Mouse (Mus musculus) midbrain, embryonic 10.5 days (tissue): Measurements from ENCODE around the gene Pdzrn3. TPM values are rescaled to one million over a fixed set of nuclear protein-coding genes. Genes with fewer than 3 reads are reported as not detected.

Experiments
- DNase-seq: peaks from one replicate; pipeline ENCODE4 v3.0.0-alpha.2; 2017; ENCODE audit warnings: low spot score
- H3K27ac ChIP-seq: fragments of 300-500 bp; sonication (generic); replicated peaks from 2 replicates; pipeline ENCODE4 v1.5.1; 2016; ENCODE audit warnings: mild to moderate bottlenecking
- H3K27me3 ChIP-seq: fragments of 300-500 bp; sonication (generic); 2 replicates; pipeline ENCODE4 v1.6.1; 2016; ENCODE audit warnings: low read depth, mild to moderate bottlenecking; ENCODE audit not compliant: poor library complexity, severe bottlenecking
- H3K36me3 ChIP-seq: fragments of 300-500 bp; sonication (generic); 2 replicates; pipeline ENCODE4 v1.6.1; 2016; ENCODE audit warnings: mild to moderate bottlenecking, moderate library complexity
- H3K4me1 ChIP-seq: fragments of 300-500 bp; sonication (generic); 2 replicates; pipeline ENCODE4 v1.6.1; 2016
- H3K4me3 ChIP-seq: fragments of 300-500 bp; sonication (generic); 2 replicates; pipeline ENCODE4 v1.5.1; 2016; ENCODE audit warnings: mild to moderate bottlenecking, moderate library complexity
- H3K9me3 ChIP-seq: fragments of 300-500 bp; sonication (generic); replicated peaks from 2 replicates; pipeline ENCODE4 v1.6.1; 2016; ENCODE audit warnings: mild to moderate bottlenecking
- WGBS: fragments of 180-500 bp; shearing (Covaris S2); methylation state at CpG from one replicate; pipeline ENCODE4 v1.1.7; 2016; 5-methylcytosine and 5-hydroxymethylcytosine counted together
- polyA plus RNA-seq: library from polyadenylated mRNA; unstranded; fragments of >200 nt; fragmentation: Nextera tagmentation; extraction: Ambion mirVana; gene quantifications from 2 replicates; pipeline ENCODE4 v1.2.1, GENCODE M21; 2016

Gene Pdzrn3
- polyA plus RNA-seq, 1 experiment from 2014 or later = 5.4 TPM

DNA sequence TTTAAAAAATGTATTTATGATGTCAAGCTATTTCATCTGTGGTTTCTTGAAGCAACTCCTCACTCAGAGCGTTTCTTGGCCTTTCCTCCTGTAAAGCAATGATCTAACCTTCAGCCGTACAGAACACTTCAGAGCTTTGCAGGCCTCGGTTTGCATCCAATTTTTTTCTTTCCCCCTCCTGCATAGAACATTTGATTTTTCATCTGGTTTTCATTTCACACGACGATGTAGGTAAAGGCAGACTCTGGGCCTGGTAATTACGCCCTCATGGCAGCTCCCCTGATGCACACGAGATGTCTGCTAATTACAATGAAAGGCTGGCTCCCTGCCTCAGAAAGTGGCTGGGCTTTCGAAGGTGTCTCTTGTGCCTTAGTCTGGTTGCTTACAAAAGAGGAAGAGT, 81.4 kb downstream of the Pdzrn3 start:
- Histone ChIP-seq H3K27me3 (no peaks in the 10 kb centered on the region), H3K27ac (no peak overlapping the region), H3K36me3 (no peaks in the 10 kb centered on the region), H3K4me3 (no peak overlapping the region), H3K4me1 (0 out of 2 replicates have a peak, but pooled peaks cover 5% of the 10 kb centered on the region), H3K9me3 (no peaks in the 10 kb centered on the region)
- no peak for DNase-seq
- 77% methylated on average over 8 of the region's 8 CpGs for WGBS

DNA sequence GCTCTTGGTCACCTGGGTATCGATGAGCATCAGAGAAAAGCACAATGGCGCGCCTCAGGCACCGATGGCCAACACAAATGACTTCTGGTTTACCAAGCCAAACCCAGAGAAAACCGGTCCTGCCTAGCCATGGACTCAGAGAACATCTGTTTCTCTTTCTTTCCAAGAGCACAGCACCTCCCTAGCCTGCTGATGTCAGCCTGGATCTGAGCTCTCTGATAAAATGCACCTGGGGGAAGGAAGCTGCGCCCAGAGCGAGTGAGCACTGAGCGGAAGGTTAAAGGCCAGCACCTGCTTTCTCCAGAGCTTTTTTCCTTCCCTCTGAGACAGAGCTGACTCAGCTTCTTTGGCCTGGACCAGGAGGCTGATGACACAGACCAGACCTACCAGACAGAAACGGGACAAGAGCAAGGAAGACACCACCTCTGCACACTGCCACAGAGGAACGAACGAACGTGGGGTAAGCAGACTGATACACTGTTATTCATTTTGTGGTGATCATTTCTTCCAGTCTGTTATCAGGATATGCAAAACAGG, 84.6 kb downstream of the Pdzrn3 start:
- DNase-seq = no peak
- 79% methylated on average over 12 of the region's 12 CpGs for WGBS

DNA sequence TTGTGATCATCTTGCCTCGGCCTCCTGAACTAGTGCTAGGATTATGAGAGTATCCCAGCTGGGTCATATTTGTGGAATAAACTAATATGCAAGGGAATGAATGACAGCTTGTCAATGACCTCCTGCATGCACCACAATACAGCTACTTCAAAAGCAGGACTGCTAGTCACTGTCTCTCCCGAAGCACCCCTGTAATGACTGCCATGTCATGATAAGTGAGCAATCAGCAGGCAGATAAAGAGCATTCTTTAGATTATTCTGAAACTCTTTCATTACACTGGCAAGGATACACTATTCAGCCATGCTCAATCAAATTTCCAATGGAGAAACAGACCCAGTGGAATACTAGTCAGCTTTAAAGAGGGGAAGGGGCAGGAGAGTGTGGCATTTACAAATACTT, 85.8 kb downstream of the Pdzrn3 start:
- H3K27me3 ChIP-seq = no peaks in the 10 kb centered on the region
- no peaks in the 10 kb centered on the region for H3K9me3 ChIP-seq
- no peaks in the 10 kb centered on the region for H3K36me3 ChIP-seq
- H3K4me1 ChIP-seq = peaks cover 21% of the 10 kb centered on the region
- 83% methylated on average over 2 of the region's 2 CpGs for WGBS
- no peak overlapping the region for H3K4me3 ChIP-seq
- no peak for DNase-seq
- no peak overlapping the region for H3K27ac ChIP-seq

More for the DNA sequence above, 84.6 kb downstream of the Pdzrn3 start:
- H3K27ac ChIP-seq = no peak overlapping the region
- no peak overlapping the region for H3K4me3 ChIP-seq
- no peaks in the 10 kb centered on the region for H3K36me3 ChIP-seq
- no peaks in the 10 kb centered on the region for H3K9me3 ChIP-seq
- H3K27me3 ChIP-seq = no peaks in the 10 kb centered on the region
- peaks cover 21% of the 10 kb centered on the region for H3K4me1 ChIP-seq

GRCm38 (mm10) chr6:101290160-101290559, 87.5 kb downstream of the Pdzrn3 start:
- H3K9me3 ChIP-seq = no peaks in the 10 kb centered on the region
- 64% methylated on average over 2 of the region's 2 CpGs for WGBS

GRCm38 (mm10) chr6:101289428-101289827, 88.3 kb downstream of the Pdzrn3 start:
- Histone ChIP-seq H3K4me1 (peaks cover 29% of the 10 kb centered on the region), H3K27ac (no peak overlapping the region), H3K36me3 (no peaks in the 10 kb centered on the region), H3K9me3 (no peaks in the 10 kb centered on the region), H3K4me3 (no peak overlapping the region), H3K27me3 (peaks cover 11% of the 10 kb centered on the region; the same call in 1 of the 2 replicates)
- WGBS = 92% methylated on average over 4 of the region's 4 CpGs
- DNase-seq = no peak

More at GRCm38 (mm10) chr6:101290160-101290559, 87.5 kb downstream of the Pdzrn3 start:
- Histone ChIP-seq H3K4me3 (no peak overlapping the region), H3K27me3 (peaks cover 11% of the 10 kb centered on the region; the same call in 1 of the 2 replicates), H3K36me3 (no peaks in the 10 kb centered on the region), H3K4me1 (peaks cover 22% of the 10 kb centered on the region), H3K27ac (no peak overlapping the region)
- DNase-seq = no peak

DNA sequence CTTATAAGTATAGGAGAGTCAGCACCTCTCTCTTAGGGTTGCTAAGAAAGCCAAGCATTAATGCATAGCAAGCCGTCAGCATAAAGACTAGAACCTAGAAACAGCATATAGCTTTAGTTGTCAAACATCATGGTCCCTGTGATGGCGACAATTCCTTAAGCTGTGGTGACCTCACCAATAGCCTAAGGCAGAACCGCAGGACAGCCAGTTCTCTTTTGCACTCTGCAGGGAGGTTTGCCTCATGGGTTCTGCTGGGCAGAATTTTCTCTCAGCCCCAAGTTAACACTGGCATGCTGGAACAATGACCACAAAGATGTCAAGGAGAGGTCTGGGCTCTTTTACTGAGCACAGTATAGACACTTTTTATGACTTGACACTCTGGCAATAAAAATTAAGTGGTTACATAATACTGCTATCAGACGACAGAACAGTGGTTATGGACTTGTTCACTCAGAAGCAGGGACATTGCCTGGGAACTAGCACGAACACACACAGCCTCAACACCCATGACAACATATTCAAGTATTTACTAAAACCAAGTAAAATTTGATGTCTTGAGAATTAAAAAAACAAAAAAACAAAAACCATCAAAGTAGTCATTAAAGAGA, 90.0 kb downstream of the Pdzrn3 start:
- WGBS = 83% methylated on average over 5 of the region's 5 CpGs
- Histone ChIP-seq H3K27me3 (peaks cover 16% of the 10 kb centered on the region; the same call in 1 of the 2 replicates), H3K9me3 (no peaks in the 10 kb centered on the region), H3K4me3 (no peak overlapping the region), H3K4me1 (peaks cover 42% of the 10 kb centered on the region), H3K27ac (no peak overlapping the region), H3K36me3 (no peaks in the 10 kb centered on the region)
- DNase-seq = no peak

GRCm38 (mm10) chr6:101287077-101287476, 90.6 kb downstream of the Pdzrn3 start:
- no peaks in the 10 kb centered on the region for H3K9me3 ChIP-seq
- H3K36me3 ChIP-seq = no peaks in the 10 kb centered on the region
- H3K27ac ChIP-seq = no peak overlapping the region
- peaks cover 48% of the 10 kb centered on the region for H3K4me1 ChIP-seq
- H3K27me3 ChIP-seq = peaks cover 19% of the 10 kb centered on the region; the same call in 1 of the 2 replicates
- 91% methylated on average over 2 of the region's 2 CpGs for WGBS
- no peak overlapping the region for H3K4me3 ChIP-seq
- no peak for DNase-seq

DNA sequence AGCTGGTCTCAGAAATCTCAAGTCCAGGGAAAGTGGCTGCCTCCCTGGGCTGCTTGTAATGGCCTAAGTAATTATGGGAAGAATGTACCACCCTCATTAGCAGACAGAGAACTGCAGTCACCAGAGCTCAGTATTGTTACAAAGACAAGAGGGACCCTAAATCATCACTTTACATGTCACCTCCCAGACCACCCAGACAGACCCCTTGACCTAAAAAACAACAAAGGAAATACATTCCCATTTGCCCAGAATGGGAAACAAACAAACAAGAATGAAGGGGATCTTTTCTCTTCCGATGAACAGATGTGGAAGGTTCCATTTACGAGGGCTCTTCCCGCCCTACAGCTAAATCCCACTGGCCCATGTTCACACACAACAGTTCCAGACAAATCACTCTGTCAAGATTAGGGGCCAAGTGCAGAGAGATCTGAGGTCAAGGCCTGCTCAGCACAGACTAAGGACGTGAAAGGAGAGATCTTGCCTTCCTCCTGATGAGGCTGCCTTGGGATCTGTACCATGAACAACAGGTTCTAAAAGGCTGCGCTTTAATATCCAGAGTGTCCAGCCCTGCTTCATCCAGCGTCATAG, 93.2 kb downstream of the Pdzrn3 start:
- no peak for DNase-seq
- 0 out of 2 replicates have a peak overlapping the region, but pooled peaks have one; percentile 9 for H3K27ac ChIP-seq
- WGBS = 51% methylated on average over 6 of the region's 6 CpGs
- peaks cover 31% of the 10 kb centered on the region; the same call in 1 of the 2 replicates for H3K27me3 ChIP-seq
- no peaks in the 10 kb centered on the region for H3K36me3 ChIP-seq
- no peaks in the 10 kb centered on the region for H3K9me3 ChIP-seq
- H3K4me3 ChIP-seq = no peak overlapping the region
- H3K4me1 ChIP-seq = peaks cover 59% of the 10 kb centered on the region

GRCm38 (mm10) chr6:101283891-101284290, 93.8 kb downstream of the Pdzrn3 start:
- H3K4me1 ChIP-seq = peaks cover 59% of the 10 kb centered on the region
- H3K36me3 ChIP-seq = no peaks in the 10 kb centered on the region
- no peak overlapping the region for H3K27ac ChIP-seq
- DNase-seq = no peak
- H3K27me3 ChIP-seq = peaks cover 34% of the 10 kb centered on the region
- no peak overlapping the region for H3K4me3 ChIP-seq
- H3K9me3 ChIP-seq = no peaks in the 10 kb centered on the region
- WGBS = 78% methylated on average over 3 of the region's 3 CpGs

- H3K27ac ChIP-seq = no peak overlapping the region
These were observed 96.1 kb downstream of the Pdzrn3 start for GRCm38 (mm10) chr6:101281644-101282043.

GRCm38 (mm10) chr6:101280811-101281218, 96.9 kb downstream of the Pdzrn3 start:
- H3K27ac ChIP-seq = no peak overlapping the region
- no peak overlapping the region for H3K4me3 ChIP-seq
- WGBS = 8% methylated on average over 9 of the region's 9 CpGs
- H3K36me3 ChIP-seq = no peaks in the 10 kb centered on the region
- DNase-seq = no peak
- H3K27me3 ChIP-seq = peaks cover 58% of the 10 kb centered on the region
- no peaks in the 10 kb centered on the region for H3K9me3 ChIP-seq
- peaks cover 67% of the 10 kb centered on the region for H3K4me1 ChIP-seq

More at GRCm38 (mm10) chr6:101281644-101282043, 96.1 kb downstream of the Pdzrn3 start:
- whole genome bisulfite sequencing = 24% methylated on average over 3 of the region's 3 CpGs
- Histone ChIP-seq H3K4me3 (no peak overlapping the region), H3K4me1 (peaks cover 67% of the 10 kb centered on the region), H3K27me3 (peaks cover 55% of the 10 kb centered on the region), H3K36me3 (no peaks in the 10 kb centered on the region), H3K9me3 (no peaks in the 10 kb centered on the region)
- DNase-seq = no peak

DNA sequence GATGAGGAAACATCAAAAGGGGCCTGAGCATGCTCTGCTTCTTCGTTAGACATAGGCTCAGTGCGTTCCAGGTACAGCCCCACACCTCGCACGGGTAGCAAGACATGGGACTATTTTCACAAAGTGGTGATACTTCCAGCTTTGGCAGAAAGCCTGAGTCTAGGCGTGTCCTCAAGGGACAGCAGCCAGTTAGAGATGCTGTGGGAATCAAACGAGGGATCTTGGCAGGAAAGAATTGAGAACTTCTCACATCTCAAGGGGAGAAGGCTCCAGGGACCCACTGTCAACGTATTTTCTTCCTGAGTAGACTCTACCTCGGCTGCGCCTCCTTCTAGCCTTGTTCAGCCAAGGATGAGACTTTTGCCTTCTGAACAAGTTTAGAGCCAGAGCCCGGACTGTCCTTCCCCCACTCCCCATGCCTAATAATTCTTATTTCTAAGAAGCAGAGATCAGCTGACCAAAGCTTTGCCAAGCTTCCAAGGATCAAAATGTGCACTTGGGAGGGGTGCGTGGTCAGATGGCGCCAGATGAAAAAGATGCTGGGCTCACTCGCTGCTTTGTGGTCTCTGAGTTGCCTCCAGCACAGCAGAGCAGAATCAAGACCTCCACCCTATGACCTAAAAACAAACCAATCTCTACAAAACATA, 99.3 kb downstream of the Pdzrn3 start:
- 0 out of 2 replicates have a peak overlapping the region, but pooled peaks have one; percentile 1 for H3K27ac ChIP-seq

More for the DNA sequence above, 99.3 kb downstream of the Pdzrn3 start:
- Histone ChIP-seq H3K27me3 (peaks cover 60% of the 10 kb centered on the region), H3K4me1 (peaks cover 51% of the 10 kb centered on the region), H3K4me3 (no peak overlapping the region), H3K36me3 (no peaks in the 10 kb centered on the region), H3K9me3 (no peaks in the 10 kb centered on the region)
- 77% methylated on average over 13 of the region's 13 CpGs for WGBS
- DNase-seq = no peak
